Mouse (Mus musculus): Measurements from ENCODE around the gene Ccl5.
"Not testable (repeated sequence)": the region's sequence is repeated elsewhere in the genome, so short reads cannot be mapped to it uniquely, and the experiment has no call there.

The Ccl5 gene

GRCm38 (mm10) chr11:83530360-83530759 is at the start of gene Ccl5:
Ccl5 (minus strand) TSS chr11:83530518.
- DNase-seq (ENCODE audit: low spot score), result no peak

GRCm38 (mm10) chr11:83578999-83579398 is 48.7 kb upstream of the Ccl5 start:
- DNase-seq (ENCODE audit: low spot score), result no peak

GRCm38 (mm10) chr11:83578186-83578760 is 48.0 kb upstream of the Ccl5 start, which contains the start of gene Ccl9:
Ccl9 (minus strand) TSS chr11:83578636.
- no peak for DNase-seq (ENCODE audit: low spot score)

- DNase-seq (ENCODE audit: low spot score), result no peak
These were observed 46.7 kb upstream of the Ccl5 start for GRCm38 (mm10) chr11:83576927-83577555.

- DNase-seq (ENCODE audit: low spot score), result no peak
These were observed 42.5 kb upstream of the Ccl5 start for GRCm38 (mm10) chr11:83572834-83573233.

GRCm38 (mm10) chr11:83572223-83572622 is 41.9 kb upstream of the Ccl5 start:
- peak; percentile 37 for DNase-seq (ENCODE audit: low spot score)

- no peak for DNase-seq (ENCODE audit: low spot score)
These were observed 39.9 kb upstream of the Ccl5 start for GRCm38 (mm10) chr11:83570189-83570588.

- no peak for DNase-seq (ENCODE audit: low spot score)
These were observed 38.9 kb upstream of the Ccl5 start for GRCm38 (mm10) chr11:83569249-83569648.

- no peak for DNase-seq (ENCODE audit: low spot score)
These were observed 38.5 kb upstream of the Ccl5 start for GRCm38 (mm10) chr11:83568786-83569185.

- no peak for DNase-seq (ENCODE audit: low spot score)
These were observed 37.7 kb upstream of the Ccl5 start for GRCm38 (mm10) chr11:83568061-83568460.

GRCm38 (mm10) chr11:83567311-83567710 is 37.0 kb upstream of the Ccl5 start:
- DNase-seq (ENCODE audit: low spot score), result no peak

- DNase-seq (ENCODE audit: low spot score), result no peak
These were observed 36.3 kb upstream of the Ccl5 start for GRCm38 (mm10) chr11:83566617-83567016.

- DNase-seq (ENCODE audit: low spot score), result no peak
These were observed 33.4 kb upstream of the Ccl5 start for GRCm38 (mm10) chr11:83563754-83564153.

GRCm38 (mm10) chr11:83562311-83562887 is 32.1 kb upstream of the Ccl5 start:
- no peak for DNase-seq (ENCODE audit: low spot score)

GRCm38 (mm10) chr11:83560405-83560804 is 30.1 kb upstream of the Ccl5 start:
- no peak for DNase-seq (ENCODE audit: low spot score)

- DNase-seq (ENCODE audit: low spot score), result no peak
These were observed 26.8 kb upstream of the Ccl5 start for GRCm38 (mm10) chr11:83557074-83557473.

GRCm38 (mm10) chr11:83556085-83556781 is 25.9 kb upstream of the Ccl5 start:
- DNase-seq (ENCODE audit: low spot score), result peak; percentile 37

GRCm38 (mm10) chr11:83551668-83552067 is 21.4 kb upstream of the Ccl5 start:
- DNase-seq (ENCODE audit: low spot score), result no peak

- DNase-seq (ENCODE audit: low spot score), result not testable (repeated sequence)
These were observed 20.7 kb upstream of the Ccl5 start for GRCm38 (mm10) chr11:83551037-83551436.

- no peak for DNase-seq (ENCODE audit: low spot score)
These were observed 19.9 kb upstream of the Ccl5 start for GRCm38 (mm10) chr11:83550186-83550632.

GRCm38 (mm10) chr11:83544214-83544613 is 13.9 kb upstream of the Ccl5 start:
- no peak for DNase-seq (ENCODE audit: low spot score)

- no peak for DNase-seq (ENCODE audit: low spot score)
These were observed 11.1 kb upstream of the Ccl5 start for GRCm38 (mm10) chr11:83541415-83541814.

- no peak for DNase-seq (ENCODE audit: low spot score)
These were observed 10.6 kb upstream of the Ccl5 start for GRCm38 (mm10) chr11:83540931-83541330.
